ENCODE assay signal across 8 mouse cellular contexts in the genomic region with DNA sequence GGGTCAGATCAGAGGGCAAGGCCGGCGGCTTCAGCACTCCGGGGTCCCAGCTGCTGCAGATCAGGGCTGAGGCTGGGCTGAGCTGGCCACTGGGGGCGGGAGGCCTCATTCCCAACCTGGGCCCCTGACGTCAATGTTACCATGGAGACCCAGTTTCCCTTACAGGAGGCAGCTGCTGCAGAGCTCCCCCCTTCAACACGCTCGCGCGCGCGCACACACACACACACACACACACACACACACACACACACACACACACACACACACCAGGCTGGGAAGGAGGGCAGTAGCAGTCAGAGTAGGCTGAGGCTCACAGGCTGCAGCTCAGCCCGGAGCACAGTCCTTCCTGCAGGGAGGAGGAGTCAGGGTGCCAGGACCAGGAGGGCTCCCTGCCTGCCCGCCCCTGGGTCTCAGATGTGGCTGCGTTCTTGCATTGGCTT. TPM values are rescaled to one million over a fixed set of nuclear protein-coding genes. Genes with fewer than 3 reads are reported as not detected.
DNase-seq lines count a peak whose midpoint lies in the region; ATAC-seq lines count a peak whose summit lies in the region.

No protein-coding gene starts in this region.

- DNase-seq in adrenal gland, adult 2 months = peak; percentile 73
- DNase-seq in gastrocnemius, postnatal 4 days (ENCODE audit: low spot score in 2 of 2) = peak; percentile 56 to 72
- peak; percentile 46 for DNase-seq in induced T-regulatory cell, adult 2 months (ENCODE audit: low read depth)
- peak; percentile 88 to 91 for DNase-seq in left cerebral cortex, adult 18-20 months (ENCODE audit: low spot score in 2 of 2)
- peak; percentile 78 to 82 for DNase-seq in lung, postnatal 4 days
- peak; percentile 97 for DNase-seq in retina, postnatal 1 day

- ATAC-seq in common myeloid progenitor, adult 5-6 weeks (replicated peaks; ENCODE audit: low read depth, poor library complexity, severe bottlenecking) = peak; percentile 67
- no peak for ATAC-seq in inflammation-experienced regulatory T-cells, adult 6 months

RNA-seq across cellular contexts. Expression of a gene that starts 27.7 kb away (rescaled TPM):
- 1 to 10 TPM; 6.1 to 7.0 TPM for total RNA-seq in adrenal gland, adult 2 months (2021)
- 3.1 and 4.3 TPM in 2 replicates for polyA plus RNA-seq in adrenal gland, adult 2 months (2012; rRNA removed)
- total RNA-seq in common myeloid progenitor, adult 5-6 weeks (2017) = 56.3 and 76.7 TPM in 2 replicates
- total RNA-seq in gastrocnemius, postnatal 4 days (2021) = 1 to 10 TPM; 2.1 to 2.4 TPM
- 1 to 10 TPM; 2.6 to 2.7 TPM for total RNA-seq in left cerebral cortex, adult 18-20 months (2021)
- polyA plus RNA-seq in inflammation-experienced regulatory T-cells, adult 6 months (2017; shearing (Covaris generic)) = under 1 TPM; 0.11 to 0.40 (median 0.21) TPM

Comparison
In these comparisons a context has a peak if more than half of its experiments do, and no peak if none do; other contexts are left out.
1. DNase-seq: peak in every context shown above with its lines; median percentile 97 in retina, postnatal 1 day; 90 in left cerebral cortex, adult 18-20 months; 80 in lung, postnatal 4 days; 73 in adrenal gland, adult 2 months; 64 in gastrocnemius, postnatal 4 days; 46 in induced T-regulatory cell, adult 2 months.